Mouse (Mus musculus) embryonic stem cell, embryonic (primary cell): ENCODE data around the gene Gm30083.

Experiments
- CTCF ChIA-PET, 4 experiments: fragments of 300-600 bp in 2 of 4; fragments of 350-600 bp in 2 of 4; sonication (Branson Sonifier 250); formaldehyde crosslinking; loops; one replicate each; lab custom pipeline; 2022; ENCODE audit warnings: inconsistent platforms in 2 of 4; lab: Charles Lee
- POLR2A ChIA-PET, 4 experiments: fragments of 300-600 bp in 2 of 4; fragments of 350-600 bp in 2 of 4; sonication (Branson Sonifier 250); formaldehyde crosslinking; loops; one replicate each; lab custom pipeline; 2022; ENCODE audit warnings: antibody characterized with exemption in 4 of 4, inconsistent platforms in 1 of 4; lab: Charles Lee

The Gm30083 gene

GRCm38 (mm10) chr14:33977748-33978147, 37.2 kb downstream of the Gm30083 start:
- ChIA-PET CTCF (interaction anchor here in 2 of 4 experiments (1.2 to 1.4 kb wide), 2 partner anchors 22 to 129 kb away, joined by 3 to 4 read pairs; no protein-coding TSS in a partner anchor), POLR2A (no interaction called here)

DNA sequence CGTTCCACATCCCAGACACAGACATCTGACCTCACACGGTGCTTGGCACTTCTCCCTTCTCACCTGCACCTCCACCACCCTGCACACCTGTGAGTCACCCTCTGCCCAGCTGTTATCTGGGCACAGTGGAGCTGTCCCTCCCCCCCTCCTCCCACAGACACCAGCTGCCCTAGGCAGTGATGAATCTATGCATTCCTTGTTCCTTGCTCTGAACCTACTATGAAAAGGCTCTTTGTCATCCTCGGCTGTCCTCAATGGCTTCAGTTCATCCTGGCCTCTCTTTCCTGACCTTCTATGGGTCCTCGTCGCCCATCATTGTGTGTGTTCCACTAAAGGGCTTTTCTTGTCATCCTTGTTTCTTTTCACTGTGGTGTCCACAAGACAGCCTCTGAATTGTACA, 40.2 kb downstream of the Gm30083 start:
- CTCF ChIA-PET: interaction anchor here in 1 of 4 experiments (1.5 kb wide), 1 partner anchor 16 kb away, joined by 3 read pairs; no protein-coding TSS in a partner anchor

DNA sequence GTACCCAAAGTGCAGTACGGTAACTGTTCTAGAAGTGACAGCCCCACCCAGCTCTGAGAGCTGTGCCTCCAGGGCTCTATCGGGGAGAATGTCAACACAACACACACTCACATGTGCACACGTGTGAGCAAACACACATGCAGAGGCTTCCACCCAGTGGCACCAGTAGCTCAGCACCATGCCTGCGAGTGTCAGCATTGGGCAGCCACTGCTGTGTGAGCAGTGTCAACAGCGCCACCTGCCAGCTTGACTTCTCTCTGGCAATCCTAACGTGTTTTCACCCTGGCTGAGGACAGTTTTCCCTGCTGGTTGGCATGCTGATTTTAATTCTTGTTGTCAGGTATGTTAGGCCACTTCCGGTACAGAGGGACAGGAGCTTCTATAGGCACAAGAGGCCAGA, 42.3 kb downstream of the Gm30083 start:
- CTCF ChIA-PET: interaction anchor here in 3 of 4 experiments (0.5 to 2.0 kb wide), 7 partner anchors 10 to 300 kb away, joined by 3 to 11 read pairs (median 4); no protein-coding TSS in a partner anchor

More for the DNA sequence above, 40.2 kb downstream of the Gm30083 start:
- POLR2A ChIA-PET: no interaction called here

GRCm38 (mm10) chr14:33965675-33966074, 49.3 kb downstream of the Gm30083 start:
- ChIA-PET POLR2A (no interaction called here), CTCF (interaction anchor here in 1 of 4 experiments (0.7 to 1.6 kb wide), 2 partner anchors 10 to 610 kb away, joined by 3 to 5 read pairs; no protein-coding TSS in a partner anchor)

More for the DNA sequence above, 42.3 kb downstream of the Gm30083 start:
- POLR2A ChIA-PET: no interaction called here

- CTCF ChIA-PET: interaction anchor here (0.6 to 2.8 kb wide), 29 partner anchors 8 to 444 kb away, joined by 3 to 11 read pairs (median 3); partner anchors contain the start of genes Gdf10 (in 1 of the 4) and Gdf2 (in 1 of the 4)
- POLR2A ChIA-PET: no interaction called here
Measured at GRCm38 (mm10) chr14:33959341-33959740, 55.6 kb downstream of the Gm30083 start.

DNA sequence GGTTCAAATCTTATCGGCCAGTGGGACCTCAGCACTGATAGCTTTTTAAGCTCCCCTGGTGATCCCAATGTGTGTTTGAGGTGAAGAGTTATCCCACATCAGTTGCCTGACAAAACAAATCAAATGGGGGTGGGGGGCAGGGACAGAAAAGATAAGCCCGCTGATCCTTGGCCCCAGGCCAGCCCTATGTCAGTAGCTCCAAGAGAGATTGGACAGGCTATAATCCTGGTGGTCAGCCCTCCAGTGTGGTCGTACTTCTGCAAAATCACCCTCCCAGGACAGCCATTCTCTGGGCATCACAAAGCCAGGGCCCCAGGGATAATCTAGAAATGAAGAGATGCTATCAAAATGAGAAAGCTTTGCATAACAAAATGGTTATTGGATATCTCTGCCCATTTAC, 56.1 kb downstream of the Gm30083 start:
- CTCF ChIA-PET: interaction anchor here (0.6 to 2.8 kb wide), 29 partner anchors 7 to 414 kb away, joined by 3 to 11 read pairs (median 3); partner anchors contain the start of genes Gdf10 (in 1 of the 4) and Gdf2 (in 1 of the 4)
- POLR2A ChIA-PET: no interaction called here

DNA sequence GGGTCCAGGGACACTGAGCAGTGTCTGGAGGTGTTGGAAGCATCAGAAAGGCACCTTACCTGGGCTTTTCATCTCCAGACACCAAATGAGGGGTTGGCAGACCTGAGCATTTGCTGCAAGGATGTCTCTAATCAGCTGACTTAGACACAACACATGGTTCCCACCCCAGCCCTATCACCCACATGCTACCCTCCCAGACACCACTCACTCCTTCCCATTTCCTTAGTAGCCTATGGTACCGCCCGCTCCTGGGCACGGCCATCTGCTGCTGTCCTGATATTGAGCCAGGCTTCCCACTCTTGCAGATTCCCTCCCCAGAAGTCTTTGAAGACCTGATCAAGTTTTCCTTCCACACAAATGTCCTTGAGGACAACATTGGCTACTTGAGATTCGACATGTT, 56.8 kb downstream of the Gm30083 start:
- CTCF ChIA-PET: interaction anchor here in 2 of 4 experiments (0.6 to 1.3 kb wide), 4 partner anchors 122 to 278 kb away, joined by 3 to 5 read pairs (median 4); no protein-coding TSS in a partner anchor
- POLR2A ChIA-PET: no interaction called here

GRCm38 (mm10) chr14:33956055-33956454, 58.9 kb downstream of the Gm30083 start:
- ChIA-PET POLR2A (interaction anchor here in 1 of 4 experiments (1.6 kb wide), 1 partner anchor 408 kb away, joined by 5 read pairs; no protein-coding TSS in a partner anchor), CTCF (interaction anchor here (0.6 to 2.0 kb wide), 39 partner anchors 9 to 864 kb away, joined by 3 to 8 read pairs (median 4); partner anchors contain the start of genes Gdf2 (in 2 of the 4), Anxa8 (in 1 of the 4), Gdf10 (in 1 of the 4) and Zfp488 (in 1 of the 4))

GRCm38 (mm10) chr14:33953761-33954160, 61.2 kb downstream of the Gm30083 start, which contains the start of gene Rbp3:
Gene Rbp3 (plus strand): TSS chr14:33954003.
- CTCF ChIA-PET: interaction anchor here in 1 of 4 experiments (0.6 kb wide), 1 partner anchor 1305 kb away, joined by 9 read pairs; no protein-coding TSS in a partner anchor
- POLR2A ChIA-PET: no interaction called here

DNA sequence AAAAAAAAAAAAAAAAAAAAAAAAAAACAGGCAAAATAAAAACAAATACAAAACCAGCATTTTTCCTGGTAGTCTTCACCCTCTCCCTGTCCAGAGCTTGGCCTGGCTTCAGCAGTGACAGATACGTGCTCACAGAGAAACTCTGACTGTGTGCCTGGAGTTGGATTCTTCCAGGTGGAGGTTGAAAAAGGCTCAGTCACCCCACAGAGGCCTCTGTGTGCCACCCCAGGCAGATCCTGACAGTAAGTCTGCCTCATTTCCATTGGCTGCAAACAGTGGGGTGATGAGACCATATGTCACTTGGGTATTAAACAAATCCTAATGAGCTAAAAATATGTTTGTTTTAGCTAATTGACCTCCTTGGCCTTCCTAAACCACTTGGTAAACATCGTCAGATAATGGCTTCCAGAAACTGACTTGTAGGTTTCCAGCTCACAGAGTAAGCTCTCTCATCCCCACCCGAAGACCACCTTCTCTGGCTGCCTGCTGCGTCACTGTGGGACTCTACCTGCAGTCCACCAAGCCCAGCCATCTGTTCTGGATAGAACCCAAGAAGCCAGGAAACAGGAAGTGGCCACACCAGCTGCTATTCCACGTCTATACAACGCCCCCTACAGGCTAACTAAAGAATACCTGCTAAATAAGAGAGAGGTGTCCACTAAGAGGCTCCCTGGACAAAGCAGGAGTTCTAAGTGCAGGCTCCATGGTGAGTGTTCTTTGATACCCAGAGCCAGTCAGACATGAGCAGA, 62.6 kb downstream of the Gm30083 start:
- ChIA-PET CTCF (interaction anchor here (0.6 to 1.5 kb wide), 6 partner anchors 9 to 372 kb away, joined by 3 to 6 read pairs (median 3); no protein-coding TSS in a partner anchor), POLR2A (interaction anchor here in 1 of 4 experiments (0.7 to 0.9 kb wide), 2 partner anchors 9 to 123 kb away, joined by 3 to 4 read pairs; no protein-coding TSS in a partner anchor)

DNA sequence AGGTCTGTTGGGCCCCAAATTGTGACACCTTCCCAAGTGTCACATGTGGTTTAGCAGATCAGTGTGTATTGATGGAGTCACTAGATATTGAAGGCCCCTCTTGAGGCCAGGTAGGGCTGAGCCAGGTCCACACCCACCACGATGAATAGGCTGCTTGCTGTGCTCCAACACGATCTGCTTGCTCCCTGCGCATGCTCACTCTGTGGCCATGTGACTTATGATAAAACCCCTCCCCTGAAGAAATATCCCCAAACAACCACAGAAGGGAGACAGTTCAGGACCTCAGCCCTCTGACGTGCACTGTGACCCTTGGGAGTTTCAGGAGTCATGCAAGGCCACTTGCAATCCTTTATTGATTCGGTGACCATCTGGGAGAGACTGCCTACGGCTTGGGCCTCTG, 68.9 kb downstream of the Gm30083 start:
- ChIA-PET CTCF (interaction anchor here in 2 of 4 experiments (0.8 to 1.4 kb wide), 4 partner anchors 10 to 13 kb away, joined by 3 to 5 read pairs (median 3); no protein-coding TSS in a partner anchor), POLR2A (interaction anchor here in 1 of 4 experiments (1.0 kb wide), 1 partner anchor 14 kb away, joined by 3 read pairs; no protein-coding TSS in a partner anchor)

- CTCF ChIA-PET: interaction anchor here in 1 of 4 experiments (1.3 kb wide), 1 partner anchor 14 kb away, joined by 5 read pairs; no protein-coding TSS in a partner anchor
- POLR2A ChIA-PET: no interaction called here
Measured at GRCm38 (mm10) chr14:33942222-33942621, 72.8 kb downstream of the Gm30083 start.

DNA sequence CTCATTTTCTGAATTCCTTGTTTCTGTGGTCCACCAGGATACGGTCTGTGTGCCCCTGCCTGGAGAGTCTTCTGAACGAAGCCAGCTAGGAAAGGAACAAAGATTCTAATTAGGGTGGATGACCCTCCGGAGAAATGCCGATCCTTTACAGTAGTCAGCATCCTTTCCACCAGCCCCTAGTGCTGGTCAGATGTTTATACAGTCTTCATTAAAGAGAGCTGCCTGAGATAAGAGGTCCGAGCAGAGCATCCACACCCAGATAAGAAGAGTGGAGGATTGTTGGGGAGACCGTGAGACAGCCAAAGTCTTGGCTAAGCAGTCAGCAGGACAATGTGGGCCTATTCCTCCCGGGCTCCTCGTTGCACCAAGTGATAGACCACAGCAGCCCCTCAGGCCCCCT, 74.2 kb downstream of the Gm30083 start, which contains the start of gene Gdf2:
TSS of gene Gdf2 (plus strand) at position 301 of the 400 bp plus-strand sequence.
- POLR2A ChIA-PET: no interaction called here
- CTCF ChIA-PET: interaction anchor here in 2 of 4 experiments (1.2 to 1.8 kb wide), 5 partner anchors 12 to 294 kb away, joined by 3 to 6 read pairs (median 4); no protein-coding TSS in a partner anchor

GRCm38 (mm10) chr14:33939117-33939516, 75.9 kb downstream of the Gm30083 start:
- CTCF ChIA-PET: interaction anchor here in 2 of 4 experiments (0.5 to 1.9 kb wide), 12 partner anchors 9 to 466 kb away, joined by 3 to 6 read pairs (median 4); no protein-coding TSS in a partner anchor

More at GRCm38 (mm10) chr14:33939117-33939516, 75.9 kb downstream of the Gm30083 start:
- POLR2A ChIA-PET: interaction anchor here in 1 of 4 experiments (1.2 kb wide), 1 partner anchor 15 kb away, joined by 3 read pairs; no protein-coding TSS in a partner anchor
